Mouse (Mus musculus) stomach, embryonic 14.5 days (tissue): ENCODE measurements around the gene Hdac9. TPM values are rescaled to one million over a fixed set of nuclear protein-coding genes. Genes with fewer than 3 reads are reported as not detected.

Experiments
- ATAC-seq: fragments of 200-750 bp; cut with Nextera tagmentation; 2 replicates; pipeline ENCODE4 v1.8.0; 2017; ENCODE audit warnings: low read depth, moderate TSS enrichment; ENCODE audit not compliant: insufficient number of reproducible peaks, insufficient read depth, low FRiP score
- H3K27ac ChIP-seq: fragments of 300-500 bp; sonication (generic); 2 replicates; pipeline ENCODE4 v1.5.1; 2014; ENCODE audit warnings: mild to moderate bottlenecking, low read length, moderate library complexity, mixed read lengths
- H3K27me3 ChIP-seq: fragments of 300-500 bp; sonication (generic); 2 replicates; pipeline ENCODE4 v1.6.1; 2014; ENCODE audit warnings: low read length, control low read depth, mixed read lengths; ENCODE audit not compliant: control insufficient read depth, insufficient read depth
- H3K36me3 ChIP-seq: fragments of 300-500 bp; sonication (generic); 2 replicates; pipeline ENCODE4 v1.6.1; 2014; ENCODE audit warnings: mild to moderate bottlenecking, control low read depth, low read length, moderate library complexity, mixed read lengths; ENCODE audit not compliant: control insufficient read depth, insufficient read depth
- H3K4me1 ChIP-seq: fragments of 300-500 bp; sonication (generic); 2 replicates; pipeline ENCODE4 v1.6.1; 2014; ENCODE audit warnings: low read length, control low read depth, mixed read lengths; ENCODE audit not compliant: control insufficient read depth, insufficient read depth
- H3K4me2 ChIP-seq: fragments of 300-500 bp; sonication (generic); replicated peaks from 2 replicates; pipeline ENCODE4 v1.6.1; 2014; ENCODE audit warnings: low read depth, low read length, control low read depth
- H3K4me3 ChIP-seq: fragments of 300-500 bp; sonication (generic); 2 replicates; pipeline ENCODE4 v1.5.1; 2014; ENCODE audit warnings: low read depth, low read length, control low read depth
- H3K9ac ChIP-seq: fragments of 300-500 bp; sonication (generic); replicated peaks from 2 replicates; pipeline ENCODE4 v1.6.1; 2014; ENCODE audit warnings: low read depth, mild to moderate bottlenecking, control low read depth, low read length, moderate library complexity, mixed read lengths
- H3K9me3 ChIP-seq: fragments of 300-500 bp; sonication (generic); 2 replicates; pipeline ENCODE4 v1.6.1; 2016; ENCODE audit warnings: low read depth, low read length, control low read depth; ENCODE audit not compliant: control insufficient read depth
- WGBS: fragments of 180-500 bp; shearing (Covaris S2); extraction: QIAGEN DNeasy Blood & Tissue Kit; methylation state at CpG from one replicate; pipeline ENCODE4 v1.1.7; 2014; 5-methylcytosine and 5-hydroxymethylcytosine counted together
- polyA plus RNA-seq: library from polyadenylated mRNA; unstranded; fragments of >200 nt; fragmentation: Nextera tagmentation; extraction: Ambion mirVana; gene quantifications from 2 replicates; pipeline ENCODE4 v1.2.1, GENCODE M21; 2014

Gene Hdac9
- polyA plus RNA-seq, 1 experiment from 2014 or later = 6.9 TPM

GRCm38 (mm10) chr12:34674235-34674634, 242.7 kb downstream of the Hdac9 start:
- 56% methylated on average over 2 of the region's 2 CpGs for WGBS
- Histone ChIP-seq H3K4me3 (no peak overlapping the region), H3K9me3 (no peaks in the 10 kb centered on the region), H3K9ac (no peak overlapping the region), H3K4me2 (no peak overlapping the region), H3K4me1 (no peaks in the 10 kb centered on the region), H3K27me3 (no peaks in the 10 kb centered on the region), H3K36me3 (no peaks in the 10 kb centered on the region), H3K27ac (no peak overlapping the region)
- no peak for ATAC-seq

- no peak overlapping the region for H3K9ac ChIP-seq
- H3K4me1 ChIP-seq = no peaks in the 10 kb centered on the region
- no peaks in the 10 kb centered on the region for H3K27me3 ChIP-seq
- H3K9me3 ChIP-seq = no peaks in the 10 kb centered on the region
- H3K4me3 ChIP-seq = no peak overlapping the region
- no peak overlapping the region for H3K4me2 ChIP-seq
- ATAC-seq = no peak
- no peaks in the 10 kb centered on the region for H3K36me3 ChIP-seq
- 78% methylated on average over 4 of the region's 4 CpGs for WGBS
- no peak overlapping the region for H3K27ac ChIP-seq
These were observed 243.4 kb downstream of the Hdac9 start for GRCm38 (mm10) chr12:34673539-34673938.

GRCm38 (mm10) chr12:34664758-34665157, 252.1 kb downstream of the Hdac9 start:
- no peaks in the 10 kb centered on the region for H3K4me1 ChIP-seq
- H3K4me3 ChIP-seq = no peak overlapping the region
- H3K36me3 ChIP-seq = no peaks in the 10 kb centered on the region
- no peak overlapping the region for H3K9ac ChIP-seq
- H3K27ac ChIP-seq = no peak overlapping the region
- no peak overlapping the region for H3K4me2 ChIP-seq
- 7% methylated on average over 3 of the region's 3 CpGs for WGBS
- no peak for ATAC-seq
- no peaks in the 10 kb centered on the region for H3K9me3 ChIP-seq
- no peaks in the 10 kb centered on the region for H3K27me3 ChIP-seq

GRCm38 (mm10) chr12:34661378-34661777, 255.5 kb downstream of the Hdac9 start:
- H3K4me1 ChIP-seq = no peaks in the 10 kb centered on the region
- ATAC-seq = no peak
- H3K9ac ChIP-seq = no peak overlapping the region
- no peak overlapping the region for H3K4me3 ChIP-seq
- H3K36me3 ChIP-seq = no peaks in the 10 kb centered on the region
- no peaks in the 10 kb centered on the region for H3K27me3 ChIP-seq
- no peak overlapping the region for H3K4me2 ChIP-seq
- H3K27ac ChIP-seq = no peak overlapping the region
- H3K9me3 ChIP-seq = no peaks in the 10 kb centered on the region

DNA sequence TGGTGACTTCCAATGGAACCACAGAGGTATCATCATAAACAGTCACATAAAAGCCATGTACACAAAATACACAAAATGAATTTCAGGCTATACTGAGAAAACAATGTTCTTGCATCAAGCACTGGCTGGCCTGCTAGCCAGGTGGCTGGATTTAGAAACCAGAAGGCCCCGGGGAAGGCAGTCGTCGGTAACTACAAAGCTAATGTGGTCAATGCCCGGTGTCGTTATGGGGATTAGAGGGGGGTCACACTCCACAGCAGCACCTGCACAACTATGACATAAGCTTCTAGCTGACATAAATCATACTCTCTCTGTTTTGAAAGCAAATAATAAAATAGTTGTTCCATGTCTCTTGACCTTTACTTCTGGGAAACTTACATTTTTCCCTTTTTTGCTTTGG, 256.9 kb downstream of the Hdac9 start:
- no peaks in the 10 kb centered on the region for H3K4me1 ChIP-seq
- ATAC-seq = no peak
- 45% methylated on average over 5 of the region's 5 CpGs for whole genome bisulfite sequencing

GRCm38 (mm10) chr12:34658568-34658967, 258.3 kb downstream of the Hdac9 start:
- Histone ChIP-seq H3K36me3 (no peaks in the 10 kb centered on the region), H3K4me1 (no peaks in the 10 kb centered on the region), H3K9me3 (no peaks in the 10 kb centered on the region), H3K4me3 (no peak overlapping the region), H3K9ac (no peak overlapping the region), H3K4me2 (no peak overlapping the region), H3K27ac (no peak overlapping the region), H3K27me3 (no peaks in the 10 kb centered on the region)
- no peak for ATAC-seq
- 62% methylated on average over 3 of the region's 3 CpGs for WGBS

More for the DNA sequence above, 256.9 kb downstream of the Hdac9 start:
- Histone ChIP-seq H3K9me3 (no peaks in the 10 kb centered on the region), H3K27ac (no peak overlapping the region), H3K4me2 (no peak overlapping the region), H3K4me3 (no peak overlapping the region), H3K9ac (no peak overlapping the region), H3K27me3 (no peaks in the 10 kb centered on the region), H3K36me3 (no peaks in the 10 kb centered on the region)

DNA sequence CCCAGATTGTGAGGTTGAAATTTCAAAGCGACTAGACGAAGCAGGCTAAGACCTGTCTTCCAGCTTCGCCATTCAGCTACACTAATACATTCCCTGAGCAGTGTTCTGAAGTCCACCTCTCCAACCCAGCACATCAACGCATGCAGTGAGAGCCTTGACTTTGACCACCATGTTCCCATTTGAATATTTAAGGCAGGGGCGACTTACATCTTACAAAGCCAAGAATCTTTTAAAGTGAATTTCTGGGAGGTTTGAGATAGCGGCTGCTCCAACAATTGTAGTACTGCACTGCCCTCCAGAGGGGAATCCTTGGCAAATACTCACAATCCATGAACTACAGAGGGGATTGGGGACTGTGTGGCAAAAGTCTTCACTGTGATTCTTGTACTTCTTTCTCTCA, 258.8 kb downstream of the Hdac9 start:
- no peak for ATAC-seq
- Histone ChIP-seq H3K4me3 (no peak overlapping the region), H3K27ac (no peak overlapping the region), H3K9ac (no peak overlapping the region), H3K27me3 (no peaks in the 10 kb centered on the region), H3K36me3 (no peaks in the 10 kb centered on the region), H3K9me3 (no peaks in the 10 kb centered on the region), H3K4me2 (no peak overlapping the region), H3K4me1 (no peaks in the 10 kb centered on the region)
- 38% methylated on average over 6 of the region's 6 CpGs for WGBS

DNA sequence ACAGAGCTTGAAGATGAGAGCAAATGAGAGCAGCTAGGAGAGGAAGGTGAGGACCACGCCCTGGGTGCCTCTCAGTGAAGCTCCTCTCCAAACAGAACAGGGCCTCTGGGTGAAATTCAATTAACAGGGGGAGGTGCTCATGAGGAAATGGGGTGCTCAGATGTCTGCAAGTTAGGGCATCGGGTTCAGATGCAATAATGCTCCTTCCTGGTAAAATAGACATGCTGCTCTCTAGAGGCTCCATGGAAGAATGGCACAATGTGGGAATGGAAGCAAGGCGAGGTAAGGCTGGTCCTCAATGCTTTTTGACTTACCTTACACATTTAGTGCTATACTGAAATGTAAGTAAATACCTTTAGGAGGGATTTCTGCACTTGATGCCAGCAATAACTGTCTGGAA, 263.3 kb downstream of the Hdac9 start:
- Histone ChIP-seq H3K4me3 (no peak overlapping the region), H3K36me3 (no peaks in the 10 kb centered on the region), H3K27ac (no peak overlapping the region), H3K4me1 (no peaks in the 10 kb centered on the region), H3K27me3 (no peaks in the 10 kb centered on the region), H3K9me3 (no peaks in the 10 kb centered on the region), H3K9ac (no peak overlapping the region), H3K4me2 (no peak overlapping the region)
- ATAC-seq = no peak
- WGBS = 20% methylated on average over 3 of the region's 3 CpGs

GRCm38 (mm10) chr12:34648753-34649152, 268.1 kb downstream of the Hdac9 start:
- ATAC-seq = no peak
- Histone ChIP-seq H3K27ac (no peak overlapping the region), H3K9ac (no peak overlapping the region), H3K4me1 (no peaks in the 10 kb centered on the region), H3K4me2 (no peak overlapping the region), H3K36me3 (no peaks in the 10 kb centered on the region), H3K27me3 (no peaks in the 10 kb centered on the region), H3K9me3 (no peaks in the 10 kb centered on the region), H3K4me3 (no peak overlapping the region)
- 78% methylated on average over 3 of the region's 3 CpGs for WGBS
